Mouse (Mus musculus) naive thymus-derived CD4-positive, alpha-beta T cell, adult 5 months (primary cell): ENCODE data around the gene Tmem109. TPM values are rescaled to one million over a fixed set of nuclear protein-coding genes. Genes with fewer than 3 reads are reported as not detected.

Experiments
- polyA plus RNA-seq: library from polyadenylated mRNA; unstranded; fragments of 100-300 nt; shearing (Covaris generic); gene quantifications from one replicate; pipeline ENCODE4 v1.2.1, GENCODE M21; 2017

Gene Tmem109
- polyA plus RNA-seq = 39.4 TPM

DNA sequence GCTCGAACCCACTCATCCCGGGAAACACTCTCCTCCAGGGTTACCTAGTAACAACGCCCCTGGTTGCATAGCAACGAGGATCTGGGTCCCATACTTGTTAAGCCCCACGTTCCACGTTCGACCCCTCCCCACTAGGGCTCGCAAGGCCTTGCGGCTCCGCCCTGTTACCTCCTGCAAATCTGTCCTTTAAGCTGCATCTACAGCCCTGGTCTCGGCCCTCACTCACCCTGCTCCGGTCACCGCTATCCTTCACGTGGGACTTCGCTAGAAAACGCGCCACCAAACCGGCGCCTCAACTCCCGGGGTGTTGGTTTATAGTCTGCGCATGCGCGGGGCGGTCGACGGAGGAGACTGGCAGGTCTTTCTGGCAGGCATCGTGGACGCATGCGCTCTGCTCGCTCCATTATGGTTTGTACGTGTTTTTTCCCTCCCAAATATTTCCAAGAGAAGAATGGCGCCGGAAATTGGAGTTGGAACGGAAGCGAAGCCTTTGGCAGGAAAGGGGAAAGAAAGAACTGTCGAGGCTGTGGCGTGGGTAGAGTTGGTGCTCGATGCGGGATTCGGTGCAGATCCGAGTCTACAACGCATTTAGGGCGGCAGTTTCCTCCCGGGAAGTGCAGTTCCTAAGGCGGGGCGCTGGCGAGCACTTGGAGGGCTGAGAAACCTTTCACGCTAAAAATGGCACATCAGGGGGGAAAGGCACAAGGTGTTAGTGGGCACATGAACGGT lies at the start of gene Tmem109:
Tmem109 (minus strand) TSS at position 576 of the 729 bp plus-strand sequence.

DNA sequence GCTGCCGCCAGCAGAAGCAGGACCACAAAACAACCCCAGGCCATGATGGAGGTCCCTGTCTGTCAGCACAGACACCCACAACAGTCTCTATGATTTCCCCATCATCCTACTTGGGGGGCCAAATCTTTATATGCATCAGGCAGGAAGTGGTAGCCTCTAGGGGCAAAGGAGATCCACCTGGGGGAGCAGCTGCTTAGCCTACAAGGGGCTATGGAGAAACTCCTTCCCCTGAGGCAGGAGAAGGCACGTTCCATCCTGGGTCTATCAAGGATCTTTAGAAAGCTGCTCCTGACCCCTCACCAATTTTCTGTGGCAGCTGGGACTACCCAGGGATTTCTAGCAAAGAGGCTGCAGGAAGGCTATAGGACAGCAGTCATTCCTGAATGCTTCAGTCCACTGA lies 38.7 kb upstream of the Tmem109 start, which contains the start of gene Zp1:
Zp1 (minus strand) TSS at position 101 of the 400 bp plus-strand sequence.

GRCm38 (mm10) chr19:10895016-10895528 lies 13.3 kb upstream of the Tmem109 start, which contains the start of gene Prpf19:
TSS of gene Prpf19 (plus strand) at chr19:10895231.

GRCm38 (mm10) chr19:10869886-10870527 lies 11.8 kb downstream of the Tmem109 start, which contains the start of gene Tmem132a:
TSS of gene Tmem132a (minus strand) at chr19:10869940.

GRCm38 (mm10) chr19:10839010-10839892 lies 42.5 kb downstream of the Tmem109 start, which contains the start of gene Slc15a3:
TSS of gene Slc15a3 (plus strand) at chr19:10839727.

DNA sequence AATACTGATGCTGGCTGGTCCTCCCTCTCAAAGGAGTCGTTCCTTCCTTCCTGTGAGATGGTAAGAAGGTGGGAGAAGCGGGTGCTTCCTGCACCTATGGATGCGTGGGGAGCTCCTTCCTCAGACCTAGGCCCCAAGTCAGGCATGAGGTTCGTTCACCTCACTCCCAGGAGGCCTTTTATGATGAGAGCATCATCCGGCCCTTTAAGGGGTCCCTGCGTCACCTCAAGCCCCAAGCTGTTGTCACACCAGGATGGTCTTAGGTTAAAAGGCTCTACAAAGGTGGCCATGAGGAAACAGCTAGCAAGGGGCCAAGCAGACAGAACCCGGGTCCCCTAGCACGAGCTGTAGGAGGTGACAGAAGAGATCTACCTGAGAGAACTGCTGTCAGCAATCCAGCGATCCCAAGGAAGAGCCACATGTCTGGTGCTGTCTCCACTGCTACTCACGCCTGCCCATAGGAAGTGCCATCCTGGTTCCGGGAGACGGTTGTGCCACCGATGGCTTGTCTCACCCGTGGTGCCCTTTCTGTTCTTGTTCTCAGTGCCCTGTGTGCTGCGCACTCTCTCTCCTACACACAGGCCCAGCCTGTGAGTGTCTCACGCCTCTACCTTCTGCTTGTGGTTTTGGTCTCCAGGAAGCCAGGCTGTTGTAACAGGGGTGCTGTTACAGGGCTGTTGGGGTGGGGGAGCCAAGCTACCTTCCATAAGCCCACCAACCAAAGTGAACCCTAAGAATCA lies 52.2 kb downstream of the Tmem109 start, which contains the start of gene Cd6:
Cd6 (minus strand) TSS at position 623 of the 740 bp plus-strand sequence.

Other genes starting within 250 kb of the Tmem109 start
- 0.96 TPM for gene Vwce, start 247.8 kb downstream of the Tmem109 start, polyA plus RNA-seq
- gene Pga5, start 203.9 kb downstream of the Tmem109 start, polyA plus RNA-seq = not detected
- gene Vps37c, start 193.3 kb downstream of the Tmem109 start, polyA plus RNA-seq = 24.7 TPM
- 371 TPM for gene Cd5, start 143.0 kb downstream of the Tmem109 start, polyA plus RNA-seq
- gene Cd6, start 51.9 kb downstream of the Tmem109 start, polyA plus RNA-seq = 429 TPM
- not detected for gene Slc15a3, start 42.3 kb downstream of the Tmem109 start, polyA plus RNA-seq
- gene Tmem132a, start 12.1 kb downstream of the Tmem109 start, polyA plus RNA-seq = 0.12 TPM
- 81.2 TPM for gene Prpf19, start 13.2 kb upstream of the Tmem109 start, polyA plus RNA-seq
- not detected for gene Zp1, start 38.6 kb upstream of the Tmem109 start, polyA plus RNA-seq
- gene Ptgdr2, start 55.2 kb upstream of the Tmem109 start, polyA plus RNA-seq = not detected
- 18.8 TPM for gene Ccdc86, start 67.3 kb upstream of the Tmem109 start, polyA plus RNA-seq
- gene Ms4a10, start 92.7 kb upstream of the Tmem109 start, polyA plus RNA-seq = not detected
- not detected for gene Ms4a15, start 111.2 kb upstream of the Tmem109 start, polyA plus RNA-seq
- not detected for gene Ms4a18, start 136.0 kb upstream of the Tmem109 start, polyA plus RNA-seq
- not detected for gene Ms4a8a, start 199.1 kb upstream of the Tmem109 start, polyA plus RNA-seq
- not detected for gene 1700017D01Rik, start 248.9 kb upstream of the Tmem109 start, polyA plus RNA-seq